18 mouse cellular contexts compared by ENCODE assay signal in genomic region chr17:84115133-84115532, GRCm38 (mm10).
A peak's percentile ranks its signal among the peaks of the same experiment; 100 is the strongest.
DNase-seq lines count a peak whose midpoint lies in the region; TF ChIP-seq lines count a peak whose summit lies in the region.
"Had no signal": no experiment of that assay in that cellular context is flagged by ENCODE, and none has a peak within 500 bp of the region (broad histone marks: within the 10 kb centered on the region; RNA-seq: fewer than 3 reads in every experiment).

No protein-coding gene starts in this region.

- H3K27ac ChIP-seq in thymus, adult 2 months (ENCODE audit: control insufficient read depth, insufficient read depth, low read length), result peak overlapping the region; percentile 56; the same call in 1 of the 2 replicates
- peak overlapping the region; percentile 64; the same call in 1 of the 2 replicates for H3K27ac ChIP-seq in limb, embryonic 10.5 days
- peak overlapping the region; percentile 57 for H3K27ac ChIP-seq in macrophage
- H3K27ac ChIP-seq: forebrain, embryonic 12.5 days; intestine, embryonic 15.5 days; neural tube, embryonic 13.5 days had no signal

- 22% methylated on average over 8 of the region's 8 CpGs for WGBS in thymus, adult 2 months
- 72% methylated on average over 8 of the region's 8 CpGs for WGBS in limb, embryonic 10.5 days
- 52% methylated on average over 7 of the region's 8 CpGs for WGBS in macrophage (ENCODE audit: missing documents)

- no peak overlapping the region for H3K4me3 ChIP-seq in thymus, adult 2 months (ENCODE audit: control insufficient read depth, insufficient read depth, low read length)
- H3K4me3 ChIP-seq in limb, embryonic 10.5 days, result no peak overlapping the region
- no peak overlapping the region for H3K4me3 ChIP-seq in macrophage (ENCODE audit: inconsistent target)
- H3K4me3 ChIP-seq: embryonic facial prominence, embryonic 13.5 days; forebrain, embryonic 12.5 days; intestine, embryonic 15.5 days; limb, embryonic 13.5 days; neural tube, embryonic 13.5 days had no signal

- TF ChIP-seq POLR2A in thymus, adult 2 months (IDR thresholded peaks at IDR 0.05; ENCODE audit: control insufficient read depth, extremely low read depth, insufficient read depth, low read length, poor library complexity), result no peak

- intact Hi-C loops in left cerebral cortex, postnatal 36 days (cut with DNase I), result loop anchor here (10.0 kb wide), 1 partner anchor 270 kb away; no protein-coding TSS in a partner anchor

- no peak for DNase-seq in thymus, adult 2 months
- DNase-seq in thymus, adult 18-20 months, result no peak
- DNase-seq in limb, embryonic 10.5 days (ENCODE audit: low spot score), result no peak
- no peak for DNase-seq in left cerebral cortex, postnatal 36 days (ENCODE audit: low spot score in 2 of 2)
- no peak for DNase-seq in kidney, postnatal 25 days
- no peak for DNase-seq in left cerebral cortex, adult 11 months (ENCODE audit: low spot score)
- DNase-seq: adrenal gland, postnatal 10 days; cerebellum, postnatal 36 days; gastrocnemius, postnatal 10 days; kidney, postnatal 36 days; layer of hippocampus, postnatal 36 days; lung, postnatal 14 days had no signal

- H3K4me1 ChIP-seq in thymus, adult 2 months (replicated peaks; ENCODE audit: control insufficient read depth, insufficient read depth, low read length), result peaks cover 78% of the 10 kb centered on the region
- peaks cover 66% of the 10 kb centered on the region for H3K4me1 ChIP-seq in limb, embryonic 10.5 days

- no peaks in the 10 kb centered on the region for H3K9me3 ChIP-seq in limb, embryonic 10.5 days (replicated peaks)
- H3K9me3 ChIP-seq: embryonic facial prominence, embryonic 13.5 days; forebrain, embryonic 12.5 days; intestine, embryonic 15.5 days; limb, embryonic 13.5 days; neural tube, embryonic 13.5 days had no signal

- TF ChIP-seq CTCF in thymus, adult 2 months (IDR thresholded peaks at IDR 0.05; ENCODE audit: borderline replicate concordance, control insufficient read depth, extremely low read depth, insufficient read depth, low read length, poor library complexity), result no peak

- H3K36me3 ChIP-seq in thymus, adult 2 months (ENCODE audit: control insufficient read depth, insufficient read depth, low read length), result no peaks in the 10 kb centered on the region
- H3K36me3 ChIP-seq in limb, embryonic 10.5 days, result no peaks in the 10 kb centered on the region
- no peaks in the 10 kb centered on the region for H3K36me3 ChIP-seq in macrophage (ENCODE audit: inconsistent target)
- H3K36me3 ChIP-seq: embryonic facial prominence, embryonic 13.5 days; forebrain, embryonic 12.5 days; intestine, embryonic 15.5 days; limb, embryonic 13.5 days; neural tube, embryonic 13.5 days had no signal

- H3K79me2 ChIP-seq in macrophage (ENCODE audit: inconsistent target), result peaks cover 16% of the 10 kb centered on the region; the same call in 1 of the 2 replicates

- H3K27me3 ChIP-seq in thymus, adult 2 months (ENCODE audit: control insufficient read depth, insufficient read depth, low read length), result no peaks in the 10 kb centered on the region
- H3K27me3 ChIP-seq in limb, embryonic 10.5 days (ENCODE audit: low read depth, poor library complexity, severe bottlenecking), result peaks cover 4% of the 10 kb centered on the region; the same call in 1 of the 2 replicates
- H3K27me3 ChIP-seq: embryonic facial prominence, embryonic 13.5 days; forebrain, embryonic 12.5 days; intestine, embryonic 15.5 days; limb, embryonic 13.5 days; neural tube, embryonic 13.5 days had no signal
